Mouse (Mus musculus) neural tube, embryonic 14.5 days (tissue): ENCODE results near the gene Mphosph10. TPM values are rescaled to one million over a fixed set of nuclear protein-coding genes. Genes with fewer than 3 reads are reported as not detected.

Experiments
- ATAC-seq: fragments of 200-750 bp; cut with Nextera tagmentation; 2 replicates; pipeline ENCODE4 v1.8.0; 2017; ENCODE audit warnings: low read depth, mild to moderate bottlenecking, moderate TSS enrichment, moderate library complexity
- H3K27ac ChIP-seq: fragments of 300-500 bp; sonication (generic); 2 replicates; pipeline ENCODE4 v1.5.1; 2014; ENCODE audit warnings: low read depth, mild to moderate bottlenecking, control low read depth, low read length, moderate library complexity, mixed read lengths
- H3K27me3 ChIP-seq: fragments of 300-500 bp; sonication (generic); 2 replicates; pipeline ENCODE4 v1.6.1; 2014; ENCODE audit warnings: low read length; ENCODE audit not compliant: control insufficient read depth, insufficient read depth
- H3K36me3 ChIP-seq: fragments of 300-500 bp; sonication (generic); 2 replicates; pipeline ENCODE4 v1.6.1; 2014; ENCODE audit warnings: low read length, mixed read lengths; ENCODE audit not compliant: control insufficient read depth, insufficient read depth
- H3K4me1 ChIP-seq: fragments of 300-500 bp; sonication (generic); 2 replicates; pipeline ENCODE4 v1.6.1; 2014; ENCODE audit warnings: low read length; ENCODE audit not compliant: control insufficient read depth, insufficient read depth
- H3K4me2 ChIP-seq: fragments of 300-500 bp; sonication (generic); 2 replicates; pipeline ENCODE4 v1.6.1; 2014; ENCODE audit warnings: mild to moderate bottlenecking, low read depth, low read length, control low read depth
- H3K4me3 ChIP-seq: fragments of 300-500 bp; sonication (generic); 2 replicates; pipeline ENCODE4 v1.5.1; 2014; ENCODE audit warnings: low read depth, low read length, control low read depth, mixed read lengths
- H3K9ac ChIP-seq: fragments of 300-500 bp; sonication (generic); replicated peaks from 2 replicates; pipeline ENCODE4 v1.6.1; 2014; ENCODE audit warnings: low read depth, mild to moderate bottlenecking, control low read depth, low read length, mixed read lengths
- H3K9me3 ChIP-seq: fragments of 300-500 bp; sonication (generic); 2 replicates; pipeline ENCODE4 v1.6.1; 2016; ENCODE audit warnings: low read length; ENCODE audit not compliant: control insufficient read depth
- WGBS: fragments of 180-500 bp; shearing (Covaris S2); extraction: QIAGEN DNeasy Blood & Tissue Kit; methylation state at CpG from one replicate; pipeline ENCODE4 v1.1.7; 2014; 5-methylcytosine and 5-hydroxymethylcytosine counted together
- polyA plus RNA-seq: library from polyadenylated mRNA; unstranded; fragments of >200 nt; fragmentation: Nextera tagmentation; extraction: Ambion mirVana; gene quantifications from 2 replicates; pipeline ENCODE4 v1.2.1, GENCODE M21; 2014

Gene Mphosph10
- polyA plus RNA-seq: 22.9 and 29.3 TPM in 2 replicates

- peaks cover 11% of the 10 kb centered on the region for H3K36me3 ChIP-seq
- ATAC-seq: peak; percentile 98
- H3K27ac ChIP-seq: peak within 1 kb of the TSS; percentile 31; the same call in 1 of the 2 replicates
- peak within 1 kb of the TSS; percentile 60 for H3K4me3 ChIP-seq
- under 1% methylated on average over 51 of the region's 54 CpGs for WGBS
- H3K4me2 ChIP-seq: peak within 1 kb of the TSS; percentile 80
- H3K4me1 ChIP-seq: no peaks in the 10 kb centered on the region
- H3K9ac ChIP-seq: peak within 1 kb of the TSS; percentile 55
- no peaks in the 10 kb centered on the region for H3K9me3 ChIP-seq
- no peaks in the 10 kb centered on the region for H3K27me3 ChIP-seq
Measured at GRCm38 (mm10) chr7:64392122-64392818, at the start of gene Mphosph10, which contains the start of gene Mcee. Gene Mphosph10 (minus strand): TSS chr7:64392268. Gene Mcee (plus strand): TSS chr7:64392607.

GRCm38 (mm10) chr7:64440519-64440918 lies 48.5 kb upstream of the Mphosph10 start:
- no peak overlapping the region for H3K9ac ChIP-seq
- H3K27ac ChIP-seq: no peak overlapping the region
- H3K36me3 ChIP-seq: no peaks in the 10 kb centered on the region
- 0 out of 2 replicates have a peak, but pooled peaks cover 4% of the 10 kb centered on the region for H3K4me1 ChIP-seq
- no peak overlapping the region for H3K4me3 ChIP-seq
- no peaks in the 10 kb centered on the region for H3K27me3 ChIP-seq
- no peaks in the 10 kb centered on the region for H3K9me3 ChIP-seq
- H3K4me2 ChIP-seq: no peak overlapping the region
- no peak for ATAC-seq
- 85% methylated on average over 8 of the region's 8 CpGs for WGBS

- no peak for ATAC-seq
Measured at GRCm38 (mm10) chr7:64439595-64440518, 47.8 kb upstream of the Mphosph10 start.

GRCm38 (mm10) chr7:64424861-64425260 lies 32.8 kb upstream of the Mphosph10 start:
- Histone ChIP-seq H3K4me1 (no peaks in the 10 kb centered on the region), H3K36me3 (no peaks in the 10 kb centered on the region), H3K9ac (no peak overlapping the region), H3K27ac (no peak overlapping the region), H3K4me2 (no peak overlapping the region), H3K4me3 (no peak overlapping the region), H3K27me3 (no peaks in the 10 kb centered on the region), H3K9me3 (no peaks in the 10 kb centered on the region)
- 68% methylated on average over 5 of the region's 5 CpGs for whole genome bisulfite sequencing
- ATAC-seq: no peak

More at GRCm38 (mm10) chr7:64439595-64440518, 47.8 kb upstream of the Mphosph10 start:
- Histone ChIP-seq H3K4me2 (no peak overlapping the region), H3K36me3 (no peaks in the 10 kb centered on the region), H3K27me3 (no peaks in the 10 kb centered on the region), H3K4me1 (0 out of 2 replicates have a peak, but pooled peaks cover 4% of the 10 kb centered on the region), H3K27ac (peak overlapping the region; percentile 16; the same call in 1 of the 2 replicates), H3K9me3 (no peaks in the 10 kb centered on the region), H3K9ac (no peak overlapping the region), H3K4me3 (no peak overlapping the region)
- WGBS: 52% methylated on average over 5 of the region's 5 CpGs

- Histone ChIP-seq H3K9me3 (no peaks in the 10 kb centered on the region), H3K36me3 (no peaks in the 10 kb centered on the region), H3K4me2 (no peak overlapping the region), H3K4me1 (no peaks in the 10 kb centered on the region), H3K4me3 (no peak overlapping the region), H3K27me3 (no peaks in the 10 kb centered on the region), H3K27ac (no peak overlapping the region), H3K9ac (no peak overlapping the region)
- WGBS: 93% methylated on average over 8 of the region's 8 CpGs
- ATAC-seq: no peak
Measured at GRCm38 (mm10) chr7:64403989-64404388, 11.9 kb upstream of the Mphosph10 start.

GRCm38 (mm10) chr7:64402452-64402851 lies 10.4 kb upstream of the Mphosph10 start:
- no peak overlapping the region for H3K4me3 ChIP-seq
- no peak for ATAC-seq
- H3K9me3 ChIP-seq: no peaks in the 10 kb centered on the region
- H3K36me3 ChIP-seq: no peaks in the 10 kb centered on the region
- H3K27me3 ChIP-seq: no peaks in the 10 kb centered on the region
- H3K9ac ChIP-seq: no peak overlapping the region
- no peak overlapping the region for H3K27ac ChIP-seq
- H3K4me2 ChIP-seq: no peak overlapping the region
- 94% methylated on average over 4 of the region's 4 CpGs for WGBS
- H3K4me1 ChIP-seq: no peaks in the 10 kb centered on the region

GRCm38 (mm10) chr7:64400725-64401124 lies 8.7 kb upstream of the Mphosph10 start:
- no peak overlapping the region for H3K4me3 ChIP-seq
- no peaks in the 10 kb centered on the region for H3K4me1 ChIP-seq
- H3K27me3 ChIP-seq: no peaks in the 10 kb centered on the region
- no peak overlapping the region for H3K27ac ChIP-seq
- no peak overlapping the region for H3K9ac ChIP-seq
- ATAC-seq: no peak
- H3K4me2 ChIP-seq: no peak overlapping the region
- H3K36me3 ChIP-seq: no peaks in the 10 kb centered on the region
- H3K9me3 ChIP-seq: no peaks in the 10 kb centered on the region
- 97% methylated on average over 1 of the region's 1 CpGs for whole genome bisulfite sequencing

GRCm38 (mm10) chr7:64392819-64393151 lies 717 bp upstream of the Mphosph10 start:
- peak overlapping the region; percentile 56 for H3K4me2 ChIP-seq
- peaks cover 11% of the 10 kb centered on the region for H3K36me3 ChIP-seq
- 0 out of 2 replicates have a peak overlapping the region, but pooled peaks have one; percentile 31 for H3K27ac ChIP-seq
- peak overlapping the region; percentile 55 for H3K9ac ChIP-seq
- H3K4me3 ChIP-seq: peak overlapping the region; percentile 60
- no peaks in the 10 kb centered on the region for H3K4me1 ChIP-seq
- ATAC-seq: no peak
- 4% methylated on average over 15 of the region's 15 CpGs for WGBS
- no peaks in the 10 kb centered on the region for H3K9me3 ChIP-seq
- H3K27me3 ChIP-seq: no peaks in the 10 kb centered on the region

GRCm38 (mm10) chr7:64391479-64391878 lies 589 bp downstream of the Mphosph10 start:
- peak overlapping the region; percentile 60 for H3K4me3 ChIP-seq
- H3K27me3 ChIP-seq: no peaks in the 10 kb centered on the region
- no peak for ATAC-seq
- H3K4me2 ChIP-seq: peak overlapping the region; percentile 80
- peak overlapping the region; percentile 35 for H3K9ac ChIP-seq
- WGBS: 3% methylated on average over 8 of the region's 8 CpGs
- H3K27ac ChIP-seq: no peak overlapping the region
- H3K9me3 ChIP-seq: no peaks in the 10 kb centered on the region
- H3K4me1 ChIP-seq: no peaks in the 10 kb centered on the region
- H3K36me3 ChIP-seq: peaks cover 17% of the 10 kb centered on the region
